Mouse (Mus musculus) liver, postnatal 0 days (tissue): Measurements from ENCODE around the gene Polr1a. TPM values are rescaled to one million over a fixed set of nuclear protein-coding genes. Genes with fewer than 3 reads are reported as not detected.

Experiments
- ATAC-seq: fragments of 200-750 bp; cut with Nextera tagmentation; 2 replicates; pipeline ENCODE4 v1.8.0; 2017; ENCODE audit warnings: mild to moderate bottlenecking, moderate library complexity
- DNase-seq: peaks from one replicate; pipeline ENCODE4 v3.0.0-alpha.2; 2016
- H3K27ac ChIP-seq: fragments of 300-500 bp; sonication (generic); 2 replicates; pipeline ENCODE4 v1.5.1; 2014; ENCODE audit warnings: antibody characterized with exemption, moderate library complexity, mild to moderate bottlenecking, low read depth
- H3K27me3 ChIP-seq: fragments of 300-500 bp; sonication (generic); 2 replicates; pipeline ENCODE4 v1.6.1; 2014; ENCODE audit warnings: low read length, control low read depth, mixed read lengths; ENCODE audit not compliant: insufficient read depth
- H3K36me3 ChIP-seq: fragments of 300-500 bp; sonication (generic); replicated peaks from 2 replicates; pipeline ENCODE4 v1.6.1; 2014; ENCODE audit warnings: mild to moderate bottlenecking, control low read depth, low read length, moderate library complexity, mixed read lengths; ENCODE audit not compliant: insufficient read depth
- H3K4me1 ChIP-seq: fragments of 300-500 bp; sonication (generic); 2 replicates; pipeline ENCODE4 v1.6.1; 2014; ENCODE audit warnings: antibody characterized with exemption, mild to moderate bottlenecking, control low read depth; ENCODE audit not compliant: insufficient read depth
- H3K4me2 ChIP-seq: fragments of 300-500 bp; sonication (generic); 2 replicates; pipeline ENCODE4 v1.6.1; 2014; ENCODE audit warnings: low read depth, mild to moderate bottlenecking, low read length, moderate library complexity, mixed read lengths
- H3K4me3 ChIP-seq: fragments of 300-500 bp; sonication (generic); 2 replicates; pipeline ENCODE4 v1.5.1; 2014; ENCODE audit warnings: low read depth, low read length
- H3K9ac ChIP-seq: fragments of 300-500 bp; sonication (generic); replicated peaks from 2 replicates; pipeline ENCODE4 v1.6.1; 2014; ENCODE audit warnings: mild to moderate bottlenecking, moderate library complexity
- H3K9me3 ChIP-seq: fragments of 300-500 bp; sonication (generic); 2 replicates; pipeline ENCODE4 v1.6.1; 2016; ENCODE audit warnings: mild to moderate bottlenecking, control low read depth, low read length, mixed read lengths
- CTCF ChIP-seq: sonication (generic); IDR thresholded peaks from 2 replicates; pipeline ENCODE4 v1.5.1; 2016; ENCODE audit warnings: antibody characterized with exemption, low read depth
- EP300 ChIP-seq: IDR thresholded peaks from 2 replicates; pipeline ENCODE4 v1.6.1; 2016; ENCODE audit warnings: antibody characterized with exemption, low read depth, mild to moderate bottlenecking
- WGBS: fragments of 180-500 bp; shearing (Covaris S2); extraction: QIAGEN DNeasy Blood & Tissue Kit; methylation state at CpG from one replicate; pipeline ENCODE4 v1.1.7; 2014; ENCODE audit not compliant: insufficient replicate concordance; 5-methylcytosine and 5-hydroxymethylcytosine counted together
- polyA plus RNA-seq: library from polyadenylated mRNA; unstranded; fragments of >200 nt; fragmentation: Nextera tagmentation; extraction: Ambion mirVana; gene quantifications from 2 replicates; pipeline ENCODE4 v1.2.1, GENCODE M21; 2015

The Polr1a gene
- polyA plus RNA-seq, 1 experiment from 2014 or later = 10.0 TPM

- Histone ChIP-seq H3K4me3 (no peak overlapping the region), H3K9me3 (no peaks in the 10 kb centered on the region), H3K27me3 (no peaks in the 10 kb centered on the region), H3K9ac (no peak overlapping the region), H3K4me2 (no peak overlapping the region), H3K4me1 (no peaks in the 10 kb centered on the region; the same call in 1 of the 2 replicates), H3K27ac (no peak overlapping the region), H3K36me3 (peaks cover 71% of the 10 kb centered on the region)
- 86% methylated on average over 6 of the region's 6 CpGs for WGBS
- ATAC-seq = no peak
- DNase-seq = no peak
- TF ChIP-seq CTCF = no peak
- TF ChIP-seq EP300 = no peak
Observed at GRCm38 (mm10) chr6:71940912-71941311, 32.1 kb downstream of the Polr1a start.

GRCm38 (mm10) chr6:71945101-71945500 lies 36.2 kb downstream of the Polr1a start:
- Histone ChIP-seq H3K27ac (no peak overlapping the region), H3K27me3 (no peaks in the 10 kb centered on the region), H3K36me3 (peaks cover 59% of the 10 kb centered on the region), H3K4me1 (peaks cover 5% of the 10 kb centered on the region), H3K4me2 (no peak overlapping the region), H3K9me3 (no peaks in the 10 kb centered on the region), H3K9ac (no peak overlapping the region), H3K4me3 (no peak overlapping the region)
- no peak for TF ChIP-seq EP300
- no peak for TF ChIP-seq CTCF
- 84% methylated on average over 6 of the region's 6 CpGs for WGBS
- DNase-seq (no peak), ATAC-seq (no peak)

DNA sequence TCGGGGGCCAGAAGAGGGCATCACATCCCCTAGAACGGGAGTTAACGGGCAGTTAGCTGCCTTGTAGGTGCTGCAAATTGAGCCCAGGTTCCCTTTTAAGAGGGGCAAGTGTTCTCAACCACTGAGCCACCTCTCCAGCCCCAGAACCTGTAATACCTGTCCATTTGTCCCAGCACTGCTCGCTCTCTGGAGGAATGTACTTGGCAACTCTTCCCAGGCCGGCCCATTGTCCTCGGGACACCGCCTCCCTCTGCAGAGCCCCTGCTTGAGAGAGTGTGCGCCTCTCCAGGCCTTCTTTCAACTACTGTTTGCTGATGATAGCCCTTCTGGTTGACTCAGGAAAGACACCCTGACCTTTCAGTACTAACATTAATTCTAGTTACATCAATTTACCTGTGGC lies 37.3 kb downstream of the Polr1a start:
- H3K9me3 ChIP-seq = no peaks in the 10 kb centered on the region
- no peak overlapping the region for H3K4me3 ChIP-seq
- DNase-seq = no peak
- H3K27ac ChIP-seq = no peak overlapping the region
- TF ChIP-seq EP300 (no peak), CTCF (peak; percentile 37; the same call in 1 of the 2 replicates)
- WGBS = 89% methylated on average over 8 of the region's 8 CpGs
- peaks cover 52% of the 10 kb centered on the region for H3K36me3 ChIP-seq
- no peaks in the 10 kb centered on the region for H3K27me3 ChIP-seq
- peaks cover 8% of the 10 kb centered on the region for H3K4me1 ChIP-seq
- ATAC-seq = no peak
- no peak overlapping the region for H3K9ac ChIP-seq
- H3K4me2 ChIP-seq = no peak overlapping the region

GRCm38 (mm10) chr6:71949721-71950120 lies 40.9 kb downstream of the Polr1a start:
- H3K9ac ChIP-seq = no peak overlapping the region
- 74% methylated on average over 3 of the region's 3 CpGs for WGBS
- no peak overlapping the region for H3K27ac ChIP-seq
- no peaks in the 10 kb centered on the region for H3K9me3 ChIP-seq
- TF ChIP-seq CTCF (no peak), EP300 (no peak)
- peaks cover 10% of the 10 kb centered on the region for H3K4me1 ChIP-seq
- H3K27me3 ChIP-seq = no peaks in the 10 kb centered on the region
- DNase-seq (no peak), ATAC-seq (no peak)
- H3K4me3 ChIP-seq = no peak overlapping the region
- H3K36me3 ChIP-seq = peaks cover 59% of the 10 kb centered on the region
- no peak overlapping the region for H3K4me2 ChIP-seq

DNA sequence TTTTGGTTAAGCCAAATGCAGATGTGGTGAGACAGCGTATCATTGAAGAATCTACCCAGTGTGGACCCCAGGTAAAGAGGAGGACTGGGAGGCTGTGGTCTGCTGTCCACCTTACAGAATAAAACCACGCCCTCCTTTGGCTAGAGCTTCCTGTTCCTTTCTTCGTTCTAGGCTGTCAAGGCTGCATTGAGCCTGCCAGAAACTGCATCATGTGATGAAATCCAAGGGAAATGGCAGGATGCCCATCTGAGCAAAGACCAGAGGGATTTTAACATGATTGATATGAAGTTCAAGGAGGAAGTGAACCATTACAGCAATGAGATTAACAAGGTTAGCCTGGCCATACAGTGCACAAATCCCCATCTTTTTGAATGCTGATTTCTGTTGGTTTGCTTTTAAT lies 41.7 kb downstream of the Polr1a start:
- H3K36me3 ChIP-seq = peaks cover 56% of the 10 kb centered on the region
- TF ChIP-seq CTCF (no peak), EP300 (no peak)
- no peaks in the 10 kb centered on the region for H3K27me3 ChIP-seq
- DNase-seq (peak; percentile 64), ATAC-seq (peak; percentile 76)
- H3K9ac ChIP-seq = no peak overlapping the region
- H3K27ac ChIP-seq = peak overlapping the region; percentile 13
- peaks cover 10% of the 10 kb centered on the region for H3K4me1 ChIP-seq
- no peak overlapping the region for H3K4me2 ChIP-seq
- no peaks in the 10 kb centered on the region for H3K9me3 ChIP-seq
- H3K4me3 ChIP-seq = no peak overlapping the region
- 52% methylated on average over 3 of the region's 3 CpGs for WGBS

DNA sequence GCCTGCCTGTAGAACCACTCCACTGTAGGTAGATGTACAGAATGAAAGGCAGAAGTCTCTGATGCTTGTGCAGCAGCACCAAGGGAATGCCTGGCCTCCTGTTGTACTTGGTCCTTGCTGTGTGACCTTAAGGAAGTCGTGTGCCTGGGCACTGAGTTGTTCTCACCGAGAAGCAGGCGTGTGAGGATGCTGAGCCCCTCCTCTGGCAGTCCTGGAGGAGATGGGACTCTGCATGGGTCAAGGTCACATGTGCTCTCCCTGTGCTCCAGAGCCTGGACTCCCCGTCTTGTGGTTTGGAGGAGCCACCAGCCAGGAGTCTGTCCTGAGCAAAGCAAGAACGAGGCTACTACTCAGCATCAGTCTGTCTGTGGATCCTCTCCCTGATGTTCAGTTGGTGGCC lies 42.3 kb downstream of the Polr1a start:
- Histone ChIP-seq H3K36me3 (peaks cover 51% of the 10 kb centered on the region), H3K4me2 (no peak overlapping the region), H3K4me3 (no peak overlapping the region), H3K27me3 (no peaks in the 10 kb centered on the region), H3K4me1 (peaks cover 9% of the 10 kb centered on the region), H3K27ac (peak overlapping the region; percentile 13), H3K9ac (no peak overlapping the region), H3K9me3 (no peaks in the 10 kb centered on the region)
- TF ChIP-seq EP300 = no peak
- DNase-seq (no peak), ATAC-seq (no peak)
- 84% methylated on average over 5 of the region's 5 CpGs for WGBS

- no peak for ATAC-seq
- no peak for TF ChIP-seq EP300
- no peak for TF ChIP-seq CTCF
- H3K27ac ChIP-seq = no peak overlapping the region
- H3K36me3 ChIP-seq = peaks cover 29% of the 10 kb centered on the region
- H3K9ac ChIP-seq = no peak overlapping the region
- peaks cover 6% of the 10 kb centered on the region; the same call in 1 of the 2 replicates for H3K4me1 ChIP-seq
- no peak overlapping the region for H3K4me2 ChIP-seq
- no peaks in the 10 kb centered on the region for H3K9me3 ChIP-seq
- WGBS = 34% methylated on average over 5 of the region's 5 CpGs
- H3K27me3 ChIP-seq = no peaks in the 10 kb centered on the region
- no peak overlapping the region for H3K4me3 ChIP-seq
- no peak for DNase-seq
Observed at GRCm38 (mm10) chr6:71962119-71962518, 53.3 kb downstream of the Polr1a start.
